Mouse (Mus musculus): ENCODE measurements around the gene Gm21863. TPM values are rescaled to one million over a fixed set of nuclear protein-coding genes. Genes with fewer than 3 reads are reported as not detected.

The Gm21863 gene
- polyA plus RNA-seq (2014; fragmentation: Illumina TruSeq; extraction: RNeasy Lipid Tissue Mini Kit (QIAGEN cat#74804); ENCODE audit: low read depth, low replicate concordance), result not detected

DNA sequence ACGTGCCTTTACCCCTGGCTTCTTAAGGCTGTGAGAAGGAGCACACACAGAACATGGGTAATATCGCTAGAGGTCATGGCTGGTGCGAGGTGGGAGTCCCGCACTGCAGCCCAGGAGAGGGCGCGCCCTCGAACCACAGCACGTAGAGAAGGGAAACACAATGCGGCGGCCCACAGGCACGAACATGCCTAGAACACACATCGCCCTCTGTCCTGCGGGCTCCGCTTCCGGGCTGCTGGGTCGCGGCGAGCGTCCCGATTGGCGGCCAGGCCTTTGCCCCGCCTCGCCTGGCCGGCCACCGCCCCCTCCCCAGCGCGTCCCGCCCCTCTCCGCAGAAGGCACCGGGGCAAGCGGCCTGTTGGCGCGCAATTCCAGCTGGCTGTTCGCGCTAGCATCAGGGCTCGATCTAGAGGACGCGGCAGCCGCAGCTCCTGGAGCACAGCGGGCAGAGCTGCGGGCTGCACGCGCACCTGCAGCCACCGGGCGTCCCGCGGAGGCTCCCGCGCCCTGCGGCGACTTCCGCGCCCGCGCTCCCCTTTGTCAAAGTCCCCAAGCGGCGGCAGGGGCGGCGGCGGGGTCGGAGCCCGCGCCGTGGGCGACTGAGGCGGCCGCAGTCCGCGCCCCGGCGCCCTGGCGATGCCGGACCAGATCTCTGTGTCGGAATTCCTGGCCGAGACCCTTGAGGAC, at the start of gene Gm21863:
TSS of gene Gm21863 (plus strand) at position 637 of the 687 bp plus-strand sequence.

